Mouse (Mus musculus): ENCODE measurements around the gene Art3. TPM values are rescaled to one million over a fixed set of nuclear protein-coding genes. Genes with fewer than 3 reads are reported as not detected.
"Not testable (repeated sequence)": the region's sequence is repeated elsewhere in the genome, so short reads cannot be mapped to it uniquely, and the experiment has no call there.

Art3 gene
- total RNA-seq, 2 experiments from 2014 or later = 620 to 781 TPM

- DNase-seq = no peak
- intact Hi-C loops (cut with DNase I) = no loop called here
Observed at GRCm38 (mm10) chr5:92331122-92331521, 505 bp upstream of the Art3 start.

GRCm38 (mm10) chr5:92332359-92332840 is 773 bp downstream of the Art3 start:
- peak; percentile 47 to 64 for DNase-seq

GRCm38 (mm10) chr5:92336743-92337142 is 5.1 kb downstream of the Art3 start:
- intact Hi-C loops (cut with DNase I) = no loop called here
- no peak for DNase-seq

More at GRCm38 (mm10) chr5:92332359-92332840, 773 bp downstream of the Art3 start:
- intact Hi-C loops (cut with DNase I) = no loop called here

- no peak for DNase-seq
- intact Hi-C loops (cut with DNase I) = no loop called here
Observed at GRCm38 (mm10) chr5:92340606-92341005, 9.0 kb downstream of the Art3 start.

GRCm38 (mm10) chr5:92345006-92345405 is 13.4 kb downstream of the Art3 start:
- intact Hi-C loops (cut with DNase I) = no loop called here
- no peak for DNase-seq

GRCm38 (mm10) chr5:92348794-92349413 is 17.3 kb downstream of the Art3 start, which contains the start of gene Cxcl10:
Gene Cxcl10 (minus strand): TSS chr5:92348889.
- DNase-seq = peak; percentile 29 to 48
- intact Hi-C loops (cut with DNase I) = no loop called here

- intact Hi-C loops (cut with DNase I) = no loop called here
- DNase-seq = no peak
Observed at GRCm38 (mm10) chr5:92349731-92350130, 18.1 kb downstream of the Art3 start.

DNA sequence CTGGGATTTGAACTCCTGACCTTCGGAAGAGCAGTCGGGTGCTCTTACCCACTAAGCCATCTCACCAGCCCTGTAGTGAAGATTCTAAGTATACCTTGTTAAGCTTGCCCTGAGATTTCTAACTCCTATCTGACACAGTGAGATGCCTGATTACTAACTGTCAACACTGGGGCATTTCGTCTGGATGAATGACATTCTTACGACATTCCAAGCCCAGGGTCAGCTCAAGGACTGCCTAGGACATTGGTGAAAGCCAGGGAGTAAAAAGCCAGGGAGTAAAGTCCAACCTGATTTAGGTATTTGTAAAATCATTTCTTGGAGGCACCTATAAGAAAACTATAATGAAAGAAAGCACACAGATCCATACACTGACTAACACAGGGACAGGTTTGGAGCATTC is 21.1 kb downstream of the Art3 start:
- intact Hi-C loops (cut with DNase I) = loop anchor here (2.0 kb wide), 1 partner anchor 30 kb away; no protein-coding TSS in a partner anchor
- DNase-seq = not testable (repeated sequence)

DNA sequence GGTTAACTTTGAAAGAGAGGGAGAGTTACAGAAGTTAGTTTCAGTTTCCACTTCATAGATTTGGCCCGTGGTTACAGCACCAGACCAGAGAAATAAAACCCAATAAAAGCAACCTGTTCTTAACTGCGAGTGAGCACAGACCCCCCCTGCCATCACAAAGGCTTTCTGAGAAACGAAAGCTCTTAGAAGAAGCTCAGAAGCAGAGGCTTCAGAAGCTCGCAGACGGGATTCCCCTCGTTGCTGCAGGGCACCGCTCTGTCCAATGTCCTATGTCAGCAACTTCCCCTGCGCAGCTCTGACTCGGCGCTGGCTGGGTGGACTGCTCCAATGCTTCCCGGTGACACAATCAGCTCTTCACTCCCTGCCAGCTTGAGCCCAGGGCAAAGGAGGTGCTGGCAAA is 21.9 kb downstream of the Art3 start:
- peak; percentile 52 to 70 for DNase-seq
- intact Hi-C loops (cut with DNase I) = loop anchor here (2.0 kb wide), 1 partner anchor 31 kb away; no protein-coding TSS in a partner anchor

DNA sequence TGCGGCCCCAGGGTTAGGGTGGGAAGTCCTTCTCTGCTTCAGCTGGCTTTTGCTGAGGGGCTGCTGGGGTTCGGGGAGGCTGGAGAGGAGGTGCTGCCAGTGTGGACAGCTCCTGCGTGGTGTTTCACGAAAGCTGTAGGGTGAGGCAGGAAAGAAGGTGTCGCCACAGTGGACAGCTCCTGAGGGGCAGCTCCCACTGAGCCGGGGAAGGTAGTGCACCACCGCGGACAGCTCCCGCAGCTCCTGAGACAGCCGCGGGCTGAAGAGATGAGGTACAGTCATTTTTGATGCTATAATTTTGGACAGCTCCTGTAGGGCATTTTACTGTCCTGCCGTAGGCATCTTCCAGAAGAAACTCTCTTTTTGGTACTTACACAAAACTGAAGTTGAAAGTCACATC is 26.4 kb downstream of the Art3 start:
- intact Hi-C loops (cut with DNase I) = no loop called here
- DNase-seq = peak in 1 of 2 experiments; percentile 48

DNA sequence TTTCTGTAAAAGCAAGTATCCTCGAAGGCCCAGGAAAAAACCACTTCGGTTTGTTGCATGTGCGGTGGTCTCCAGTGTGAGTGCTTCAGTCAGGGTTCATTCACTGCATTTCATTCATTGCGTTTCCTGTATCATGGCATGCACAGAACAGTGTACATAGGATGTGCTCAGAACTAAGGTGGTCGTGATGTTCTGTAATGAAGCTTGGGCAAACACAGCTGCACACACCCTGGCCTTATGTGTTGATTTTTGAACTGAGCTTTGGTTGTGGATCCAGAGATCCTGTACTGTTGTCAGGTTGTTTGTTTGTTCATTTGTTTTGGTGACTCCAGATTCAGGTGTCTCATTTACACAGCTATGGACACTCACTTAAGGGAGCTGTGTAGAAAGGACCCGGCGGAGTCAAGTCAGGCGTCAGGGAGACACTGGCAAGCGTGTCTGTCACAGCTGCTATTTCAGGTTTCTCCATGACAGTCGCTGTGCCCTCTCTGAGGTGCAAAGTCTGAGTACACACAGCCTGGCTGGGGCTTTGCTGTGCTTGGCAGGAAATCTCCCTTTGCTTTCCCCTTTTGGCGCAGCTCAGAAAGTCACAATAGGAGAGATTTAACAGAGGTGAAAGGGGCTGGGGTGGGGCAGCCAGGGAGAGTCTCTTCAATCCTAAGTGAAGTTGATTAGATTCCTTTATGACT is 27.3 kb downstream of the Art3 start:
- intact Hi-C loops (cut with DNase I) = no loop called here

GRCm38 (mm10) chr5:92363179-92363578 is 31.6 kb downstream of the Art3 start:
- intact Hi-C loops (cut with DNase I) = no loop called here
- no peak for DNase-seq

More for the DNA sequence above, 27.3 kb downstream of the Art3 start:
- DNase-seq = no peak

- intact Hi-C loops (cut with DNase I) = no loop called here
- DNase-seq = no peak
Observed at GRCm38 (mm10) chr5:92364011-92364410, 32.4 kb downstream of the Art3 start.

DNA sequence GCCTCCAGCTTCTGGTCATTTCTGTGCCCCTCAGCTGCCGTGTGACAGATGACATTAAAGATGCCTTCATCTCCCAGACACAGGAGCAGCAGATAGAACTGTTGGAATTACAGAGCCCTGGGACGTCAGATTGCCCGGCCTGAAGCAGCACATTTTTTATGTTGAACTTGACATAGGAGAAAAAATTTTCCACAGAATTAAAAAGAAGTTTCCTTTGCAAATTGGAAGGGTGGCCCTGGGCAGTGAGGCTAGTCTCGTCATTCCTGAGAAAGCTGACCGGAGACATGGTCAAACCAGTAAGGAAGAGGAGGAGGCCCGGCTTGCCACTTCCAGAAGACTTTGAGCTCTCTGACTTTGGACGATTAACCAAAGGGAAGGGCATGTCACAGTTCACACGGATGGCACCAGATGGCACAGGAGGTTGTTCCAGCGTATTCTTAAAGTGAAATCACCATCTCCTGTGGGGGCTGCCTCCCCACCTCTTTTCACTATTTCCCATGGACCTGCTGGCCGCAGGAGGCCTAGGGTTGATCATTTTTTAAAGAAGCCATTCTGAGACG is 33.6 kb downstream of the Art3 start:
- intact Hi-C loops (cut with DNase I) = no loop called here
- no peak for DNase-seq

- intact Hi-C loops (cut with DNase I) = no loop called here
- DNase-seq = no peak
Observed at GRCm38 (mm10) chr5:92366565-92366964, 34.9 kb downstream of the Art3 start.

GRCm38 (mm10) chr5:92368392-92368791 is 36.8 kb downstream of the Art3 start:
- intact Hi-C loops (cut with DNase I) = no loop called here
- DNase-seq = no peak

GRCm38 (mm10) chr5:92369151-92369994 is 37.7 kb downstream of the Art3 start:
- peak; percentile 66 to 73 for DNase-seq
- intact Hi-C loops (cut with DNase I) = no loop called here

DNA sequence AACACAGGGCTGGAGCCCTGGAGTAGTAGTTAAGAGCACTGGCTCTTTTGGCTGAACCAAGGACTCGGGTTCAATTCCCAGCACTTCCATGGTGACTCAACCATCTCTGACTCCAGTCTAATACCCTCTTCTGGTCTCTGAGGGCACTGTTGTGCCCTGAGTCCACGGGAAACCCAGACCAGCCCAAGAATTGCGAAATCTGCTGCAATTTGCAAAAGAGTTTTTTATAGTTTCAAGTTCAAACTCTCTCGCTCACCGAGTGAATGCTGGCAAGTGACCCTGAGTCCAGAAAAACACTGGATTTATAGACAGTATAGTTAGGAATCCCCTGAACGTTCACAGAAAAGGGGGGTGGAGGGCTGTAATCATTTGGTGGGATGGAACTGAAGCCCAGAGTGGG is 38.8 kb downstream of the Art3 start:
- DNase-seq = no peak
- intact Hi-C loops (cut with DNase I) = no loop called here

- DNase-seq = no peak
- intact Hi-C loops (cut with DNase I) = no loop called here
Observed at GRCm38 (mm10) chr5:92370891-92371290, 39.3 kb downstream of the Art3 start.

DNA sequence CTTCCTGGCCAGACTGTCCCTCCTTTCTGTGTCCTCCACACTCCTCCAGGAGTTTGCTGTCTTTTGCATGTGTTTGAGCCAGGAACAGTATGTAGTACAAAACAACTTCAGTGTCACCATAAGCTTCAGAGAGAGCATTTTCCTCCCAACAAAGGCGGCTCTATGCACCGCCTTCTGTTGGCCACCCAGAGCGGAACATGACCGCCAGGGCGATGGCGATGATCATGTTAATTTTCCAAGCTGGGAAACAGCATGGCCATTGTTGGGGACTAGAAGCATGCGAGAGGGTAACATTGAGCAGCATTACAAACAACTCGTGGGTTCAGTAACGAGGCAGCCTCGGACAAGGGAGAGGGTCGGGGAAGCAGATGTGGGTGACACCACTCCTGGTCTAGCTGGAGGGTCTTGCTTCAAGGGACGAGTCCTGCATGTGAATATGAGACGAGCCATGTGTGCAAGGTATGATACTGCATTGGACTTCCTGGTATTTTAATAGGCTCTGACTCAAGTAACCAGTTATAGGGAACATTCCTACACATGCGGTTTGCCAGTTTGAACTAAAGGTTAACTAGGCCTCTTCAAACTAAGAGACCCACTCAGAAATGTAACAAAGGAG is 39.8 kb downstream of the Art3 start:
- intact Hi-C loops (cut with DNase I) = no loop called here
- DNase-seq = no peak

Data from heart, postnatal 14 days (tissue).